Mouse (Mus musculus) lung, embryonic 16.5 days (tissue): ENCODE data around the gene Ptcra. TPM values are rescaled to one million over a fixed set of nuclear protein-coding genes. Genes with fewer than 3 reads are reported as not detected.

ENCODE experiments used
- polyA plus RNA-seq: library from polyadenylated mRNA; unstranded; fragments of >200 nt; fragmentation: Nextera tagmentation; extraction: Ambion mirVana; gene quantifications from 2 replicates; pipeline ENCODE4 v1.2.1, GENCODE M21; 2015

The Ptcra gene
- polyA plus RNA-seq, 1 experiment from 2014 or later, result 2.8 TPM

Other genes starting within 250 kb of the Ptcra start
- gene Cul9, start 217.3 kb downstream of the Ptcra start, polyA plus RNA-seq, result 4.0 and 4.1 TPM in 2 replicates
- 6.1 and 6.5 TPM in 2 replicates for gene Srf, start 207.5 kb downstream of the Ptcra start, polyA plus RNA-seq
- gene Ptk7, start 134.2 kb downstream of the Ptcra start, polyA plus RNA-seq, result 141 and 143 TPM in 2 replicates
- 27.6 and 30.8 TPM in 2 replicates for gene Klc4, start 117.7 kb downstream of the Ptcra start, polyA plus RNA-seq
- 93.0 and 97.4 TPM in 2 replicates for gene Mrpl2, start 117.5 kb downstream of the Ptcra start, polyA plus RNA-seq
- gene Cul7, start 113.4 kb downstream of the Ptcra start, polyA plus RNA-seq, result 49.1 and 50.8 TPM in 2 replicates
- 51.4 and 51.6 TPM in 2 replicates for gene Rrp36, start 89.4 kb downstream of the Ptcra start, polyA plus RNA-seq
- 129 and 137 TPM in 2 replicates for gene Mea1, start 84.9 kb downstream of the Ptcra start, polyA plus RNA-seq
- gene Klhdc3, start 82.8 kb downstream of the Ptcra start, polyA plus RNA-seq, result 115 TPM in 2 replicates
- 90.7 and 94.7 TPM in 2 replicates for gene Ppp2r5d, start 58.6 kb downstream of the Ptcra start, polyA plus RNA-seq
- 22.1 and 24.2 TPM in 2 replicates for gene Pex6, start 52.2 kb downstream of the Ptcra start, polyA plus RNA-seq
- 2.5 and 5.2 TPM in 2 replicates for gene Gnmt, start 34.5 kb downstream of the Ptcra start, polyA plus RNA-seq
- gene Cnpy3, start 11.5 kb downstream of the Ptcra start, polyA plus RNA-seq, result 79.0 and 80.1 TPM in 2 replicates
- gene 2310039H08Rik, start 8.9 kb upstream of the Ptcra start, polyA plus RNA-seq, result 59.5 and 60.2 TPM in 2 replicates
- 141 and 154 TPM in 2 replicates for gene Rpl7l1, start 19.0 kb upstream of the Ptcra start, polyA plus RNA-seq
- gene Bicral, start 94.8 kb upstream of the Ptcra start, polyA plus RNA-seq, result 3.3 and 4.4 TPM in 2 replicates
- gene Tbcc, start 127.0 kb upstream of the Ptcra start, polyA plus RNA-seq, result 38.6 and 40.8 TPM in 2 replicates
- not detected in 2 replicates for gene Prph2, start 146.7 kb upstream of the Ptcra start, polyA plus RNA-seq
- 15.2 and 16.1 TPM in 2 replicates for gene Ubr2, start 246.8 kb upstream of the Ptcra start, polyA plus RNA-seq